Mouse (Mus musculus) liver, embryonic 13.5 days (tissue): ENCODE measurements at regions not wholly inside any gene's neighbourhood (a gene's known extent, or its start where the extent isn't known, plus 50 kb on each side); places are given as distances from the start of the nearest gene placed in this dataset.

Source experiments
- ATAC-seq: fragments of 200-750 bp; cut with Nextera tagmentation; 2 replicates; pipeline ENCODE4 v1.8.0; 2017; ENCODE audit warnings: low read depth, mild to moderate bottlenecking, moderate number of reproducible peaks, moderate library complexity
- DNase-seq: peaks from one replicate; pipeline ENCODE4 v3.0.0; 2022
- H3K27ac ChIP-seq: fragments of 300-500 bp; sonication (generic); 2 replicates; pipeline ENCODE4 v1.5.1; 2015; ENCODE audit warnings: moderate library complexity, mild to moderate bottlenecking, inconsistent platforms
- H3K27me3 ChIP-seq: fragments of 300-500 bp; sonication (generic); 2 replicates; pipeline ENCODE4 v1.6.1; 2015; ENCODE audit warnings: mild to moderate bottlenecking, inconsistent platforms
- H3K36me3 ChIP-seq: fragments of 300-500 bp; sonication (generic); 2 replicates; pipeline ENCODE4 v1.6.1; 2015; ENCODE audit warnings: mild to moderate bottlenecking, inconsistent platforms
- H3K4me1 ChIP-seq: fragments of 300-500 bp; sonication (generic); replicated peaks from 2 replicates; pipeline ENCODE4 v1.6.1; 2015; ENCODE audit warnings: inconsistent platforms
- H3K4me2 ChIP-seq: fragments of 300-500 bp; sonication (generic); 2 replicates; pipeline ENCODE4 v1.6.1; 2015; ENCODE audit warnings: inconsistent platforms, mild to moderate bottlenecking, moderate library complexity
- H3K4me3 ChIP-seq: fragments of 300-500 bp; sonication (generic); replicated peaks from 2 replicates; pipeline ENCODE4 v1.5.1; 2015; ENCODE audit warnings: mild to moderate bottlenecking, inconsistent platforms
- H3K9ac ChIP-seq: fragments of 300-500 bp; sonication (generic); 2 replicates; pipeline ENCODE4 v1.6.1; 2015; ENCODE audit warnings: mild to moderate bottlenecking, inconsistent platforms
- H3K9me3 ChIP-seq: fragments of 300-500 bp; sonication (generic); replicated peaks from 2 replicates; pipeline ENCODE4 v1.6.1; 2016; ENCODE audit warnings: inconsistent platforms
- WGBS: fragments of 180-500 bp; shearing (Covaris S2); methylation state at CpG from one replicate; pipeline ENCODE4 v1.1.7; 2015; ENCODE audit not compliant: insufficient replicate concordance; 5-methylcytosine and 5-hydroxymethylcytosine counted together

DNA sequence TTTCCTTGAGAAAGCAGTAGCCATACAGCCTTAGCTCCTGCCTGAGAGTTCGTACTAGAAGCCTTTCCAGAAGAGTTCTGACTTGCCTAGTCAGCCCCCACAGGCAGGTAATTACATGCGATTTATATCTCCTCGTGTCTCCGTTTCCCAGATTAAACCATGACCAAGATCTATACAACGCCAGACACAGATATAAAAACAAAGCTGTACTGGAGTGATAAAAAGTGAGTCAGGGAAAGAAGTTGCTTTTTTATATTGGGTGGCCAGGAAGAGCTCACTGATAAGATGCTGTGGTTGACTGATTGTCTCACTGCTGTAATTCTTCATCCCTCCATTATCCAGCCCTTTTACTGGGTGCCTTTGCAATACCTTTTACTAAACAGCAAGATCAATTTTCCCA, 64.4 kb upstream of the Asb5 start:
- H3K9me3 ChIP-seq: no peaks in the 10 kb centered on the region
- peak; percentile 75 for ATAC-seq

GRCm38 (mm10) chr8:54465458-54466102, 63.8 kb upstream of the Asb5 start:
- peaks cover 11% of the 10 kb centered on the region for H3K4me1 ChIP-seq
- no peaks in the 10 kb centered on the region for H3K9me3 ChIP-seq
- 0 out of 2 replicates have a peak overlapping the region, but pooled peaks have one; percentile 2 for H3K4me2 ChIP-seq
- H3K9ac ChIP-seq: no peak overlapping the region
- H3K27me3 ChIP-seq: no peaks in the 10 kb centered on the region
- WGBS: 18% methylated on average over 3 of the region's 3 CpGs
- H3K36me3 ChIP-seq: no peaks in the 10 kb centered on the region
- DNase-seq (no peak), ATAC-seq (peak; percentile 59)
- no peak overlapping the region for H3K4me3 ChIP-seq
- H3K27ac ChIP-seq: no peak overlapping the region

More for the DNA sequence above, 64.4 kb upstream of the Asb5 start:
- no peak overlapping the region for H3K4me3 ChIP-seq
- H3K27ac ChIP-seq: no peak overlapping the region
- no peaks in the 10 kb centered on the region for H3K27me3 ChIP-seq
- 19% methylated on average over 5 of the region's 5 CpGs for WGBS
- H3K9ac ChIP-seq: no peak overlapping the region
- H3K36me3 ChIP-seq: no peaks in the 10 kb centered on the region
- H3K4me2 ChIP-seq: 0 out of 2 replicates have a peak overlapping the region, but pooled peaks have one; percentile 2
- peaks cover 11% of the 10 kb centered on the region for H3K4me1 ChIP-seq
- DNase-seq: no peak
